Mouse (Mus musculus) MEL (cell line): Measurements from ENCODE around the gene Akr1a1.

Experiments
- CTCF ChIP-seq, 3 experiments: IDR thresholded peaks in 2 of 3; conservative IDR thresholded peaks in 1 of 3; 2 replicates each; pipeline ENCODE4 v1.5.1; 2011 to 2012; ENCODE audit warnings: low read length in 3 of 3, low read depth in 2 of 3, mild to moderate bottlenecking in 2 of 3, improper control_type of control experiment in 1 of 3, inconsistent platforms in 1 of 3, mixed read lengths in 1 of 3, moderate library complexity in 1 of 3; ENCODE audit not compliant: control insufficient read depth in 1 of 3, insufficient read depth in 1 of 3, poor library complexity in 1 of 3, severe bottlenecking in 1 of 3
- EP300 ChIP-seq, 2 experiments: IDR thresholded peaks; 2 replicates each; pipeline ENCODE4 v1.6.1; 2011; ENCODE audit warnings: improper control_type of control experiment in 2 of 2, low read length in 2 of 2, low read depth in 1 of 2, mild to moderate bottlenecking in 1 of 2
- MAX ChIP-seq: IDR thresholded peaks from 2 replicates; pipeline ENCODE4 v1.6.1; 2011; ENCODE audit warnings: low read length, improper control_type of control experiment
- NRF1 ChIP-seq: IDR thresholded peaks from 2 replicates; pipeline ENCODE4 v1.6.1; 2014; ENCODE audit warnings: low read depth, mild to moderate bottlenecking, inconsistent platforms, low read length, improper control_type of control experiment, moderate library complexity; ENCODE audit not compliant: poor library complexity, insufficient read depth, severe bottlenecking
- POLR2A ChIP-seq, 2 experiments: IDR thresholded peaks; 2 replicates each; pipeline ENCODE4 v1.6.1; 2011 to 2012; ENCODE audit warnings: low read length in 2 of 2, mild to moderate bottlenecking in 2 of 2, control low read depth in 1 of 2, improper control_type of control experiment in 1 of 2, low read depth in 1 of 2, moderate library complexity in 1 of 2; ENCODE audit not compliant: control insufficient read depth in 1 of 2, insufficient read depth in 1 of 2, poor library complexity in 1 of 2
- RCOR1 ChIP-seq: IDR thresholded peaks from 2 replicates; pipeline ENCODE4 v1.6.1; 2012; ENCODE audit warnings: low read depth, mild to moderate bottlenecking, inconsistent platforms, low read length, improper control_type of control experiment
- SIN3A ChIP-seq: IDR thresholded peaks from 2 replicates; pipeline ENCODE4 v1.6.1; 2012; ENCODE audit warnings: low read length, improper control_type of control experiment, inconsistent platforms
- TCF12 ChIP-seq: IDR thresholded peaks from 2 replicates; pipeline ENCODE4 v1.6.1; 2014; ENCODE audit warnings: low read depth, mild to moderate bottlenecking, inconsistent platforms, low read length, improper control_type of control experiment, moderate library complexity
- USF1 ChIP-seq: IDR thresholded peaks from 2 replicates; pipeline ENCODE4 v1.6.1; 2014; ENCODE audit warnings: low read depth, mild to moderate bottlenecking, inconsistent platforms, low read length, improper control_type of control experiment, moderate library complexity
- ZMIZ1 ChIP-seq: IDR thresholded peaks from 2 replicates; pipeline ENCODE4 v1.6.1; 2012; ENCODE audit warnings: low read depth, mild to moderate bottlenecking, inconsistent platforms, low read length, improper control_type of control experiment, moderate library complexity
- ZNF384 ChIP-seq: IDR thresholded peaks from 2 replicates; pipeline ENCODE4 v1.6.1; 2012; ENCODE audit warnings: low read depth, mild to moderate bottlenecking, inconsistent platforms, low read length, improper control_type of control experiment

- TF ChIP-seq POLR2A (IDR thresholded peaks at IDR 0.05; ENCODE audit: control insufficient read depth in 1 of 2, insufficient read depth in 1 of 2, low read depth in 1 of 2, low read length in 2 of 2, poor library complexity in 1 of 2) (no peak), TCF12 (no peak), MAX (no peak), CTCF (IDR thresholded peaks at IDR 0.05 in 2 of 3, conservative IDR thresholded peaks at IDR 0.05 in 1 of 3; ENCODE audit: control insufficient read depth in 1 of 3, insufficient read depth in 1 of 3, low read depth in 2 of 3, low read length in 3 of 3, poor library complexity in 1 of 3, severe bottlenecking in 1 of 3) (no peak), EP300 (IDR thresholded peaks at IDR 0.05; ENCODE audit: low read depth in 1 of 2, low read length in 2 of 2) (no peak), USF1 (no peak), ZMIZ1 (no peak), ZNF384 (no peak), SIN3A (no peak), NRF1 (no peak), RCOR1 (no peak)
These were observed 42.3 kb upstream of the Akr1a1 start for GRCm38 (mm10) chr4:116693785-116694184.
